Mouse (Mus musculus): ENCODE results near the gene Stx8. TPM values are rescaled to one million over a fixed set of nuclear protein-coding genes. Genes with fewer than 3 reads are reported as not detected.
A peak's percentile ranks its signal among the peaks of the same experiment; 100 is the strongest.

Gene Stx8
- polyA plus RNA-seq (2015; fragmentation: Nextera tagmentation; extraction: Ambion mirVana): 73.8 and 74.2 TPM in 2 replicates

DNA sequence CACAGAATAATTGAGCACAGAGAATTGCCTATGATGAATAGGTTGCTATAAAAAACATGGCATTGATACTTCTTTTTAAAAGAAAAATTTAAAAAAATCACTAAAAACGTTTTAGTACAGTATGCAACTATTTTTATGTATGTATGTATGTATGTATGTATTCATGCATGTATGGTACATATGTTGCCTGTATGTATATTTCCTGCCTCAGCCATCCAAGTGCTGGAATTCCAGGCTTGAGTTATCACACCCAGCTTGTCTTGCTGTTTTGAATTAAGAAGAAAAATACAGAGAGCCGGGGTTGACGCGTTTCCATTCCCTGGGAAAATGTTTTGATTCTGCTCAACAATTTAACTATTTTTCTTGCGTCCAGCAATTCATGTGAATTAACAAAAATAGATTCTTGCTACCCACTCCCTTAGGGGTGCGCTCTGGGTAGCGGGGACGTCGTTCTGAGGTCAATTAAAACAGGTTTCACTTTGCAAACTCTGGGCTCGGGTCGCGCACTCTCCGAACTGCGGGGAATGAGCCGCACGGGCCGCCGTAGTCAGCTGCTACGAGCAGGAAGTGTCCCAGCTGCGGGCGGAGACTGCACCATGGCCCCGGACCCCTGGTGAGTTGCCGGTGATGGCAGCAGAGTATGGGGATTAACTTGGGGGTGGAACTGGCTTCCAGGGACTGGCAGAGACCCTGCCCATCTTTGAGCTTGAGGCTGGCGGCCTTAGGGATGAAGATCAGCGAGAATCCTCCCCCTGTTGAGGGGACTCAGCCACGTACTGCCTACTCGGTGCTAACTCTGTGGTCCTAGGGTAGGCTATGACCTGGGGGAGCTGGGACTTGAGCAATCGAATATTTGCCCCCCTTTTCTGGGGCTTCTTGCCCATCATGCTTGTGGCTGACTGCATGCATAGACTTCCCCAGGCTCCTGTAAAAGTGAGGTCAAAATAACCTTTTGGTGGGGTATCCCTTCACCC, at the start of gene Stx8:
Gene Stx8 (plus strand): TSS at position 289 of the 974 bp plus-strand sequence.
- ATAC-seq (ENCODE audit: low read depth): peak; percentile 83
- H3K4me3 ChIP-seq: peak within 1 kb of the TSS; percentile 81
- H3K9ac ChIP-seq: peak within 1 kb of the TSS; percentile 90
- no peaks in the 10 kb centered on the region for H3K9me3 ChIP-seq
- peaks cover 12% of the 10 kb centered on the region for H3K36me3 ChIP-seq
- H3K4me2 ChIP-seq: peak within 1 kb of the TSS; percentile 96
- WGBS: under 1% methylated on average over 28 of the region's 28 CpGs
- H3K4me1 ChIP-seq (replicated peaks): peaks cover 22% of the 10 kb centered on the region
- peak within 1 kb of the TSS; percentile 47; the same call in 1 of the 2 replicates for H3K27ac ChIP-seq (replicated peaks)
- H3K27me3 ChIP-seq: no peaks in the 10 kb centered on the region

GRCm38 (mm10) chr11:67917126-67917525, 48.9 kb upstream of the Stx8 start:
- 85% methylated on average over 3 of the region's 3 CpGs for WGBS
- Histone ChIP-seq H3K27ac (replicated peaks) (no peak overlapping the region), H3K27me3 (peaks cover 33% of the 10 kb centered on the region), H3K4me2 (no peak overlapping the region), H3K4me1 (replicated peaks) (peaks cover 9% of the 10 kb centered on the region), H3K9me3 (no peaks in the 10 kb centered on the region), H3K36me3 (no peaks in the 10 kb centered on the region), H3K9ac (no peak overlapping the region), H3K4me3 (no peak overlapping the region)
- ATAC-seq (ENCODE audit: low read depth): no peak

DNA sequence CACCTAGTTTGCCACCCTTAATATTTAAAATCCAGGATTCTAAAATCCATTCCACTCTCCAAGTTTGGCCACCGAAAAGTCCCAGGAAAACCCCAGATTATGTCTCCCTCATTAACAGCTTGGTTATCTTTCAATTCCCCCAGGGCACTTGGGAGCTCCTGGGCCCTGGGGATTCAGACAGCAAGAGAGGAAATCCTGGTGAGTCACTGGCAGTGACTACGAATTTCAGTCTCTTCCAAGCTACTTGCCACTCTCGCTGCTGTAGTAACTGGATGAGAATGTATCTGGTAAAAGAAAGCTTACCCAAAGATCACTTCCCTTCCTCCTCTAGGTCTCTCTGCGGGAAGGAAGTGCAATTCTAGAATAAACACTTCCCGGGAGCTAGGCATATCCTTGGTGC, 46.4 kb upstream of the Stx8 start:
- no peak overlapping the region for H3K9ac ChIP-seq
- no peak for ATAC-seq (ENCODE audit: low read depth)
- no peak overlapping the region for H3K4me3 ChIP-seq

DNA sequence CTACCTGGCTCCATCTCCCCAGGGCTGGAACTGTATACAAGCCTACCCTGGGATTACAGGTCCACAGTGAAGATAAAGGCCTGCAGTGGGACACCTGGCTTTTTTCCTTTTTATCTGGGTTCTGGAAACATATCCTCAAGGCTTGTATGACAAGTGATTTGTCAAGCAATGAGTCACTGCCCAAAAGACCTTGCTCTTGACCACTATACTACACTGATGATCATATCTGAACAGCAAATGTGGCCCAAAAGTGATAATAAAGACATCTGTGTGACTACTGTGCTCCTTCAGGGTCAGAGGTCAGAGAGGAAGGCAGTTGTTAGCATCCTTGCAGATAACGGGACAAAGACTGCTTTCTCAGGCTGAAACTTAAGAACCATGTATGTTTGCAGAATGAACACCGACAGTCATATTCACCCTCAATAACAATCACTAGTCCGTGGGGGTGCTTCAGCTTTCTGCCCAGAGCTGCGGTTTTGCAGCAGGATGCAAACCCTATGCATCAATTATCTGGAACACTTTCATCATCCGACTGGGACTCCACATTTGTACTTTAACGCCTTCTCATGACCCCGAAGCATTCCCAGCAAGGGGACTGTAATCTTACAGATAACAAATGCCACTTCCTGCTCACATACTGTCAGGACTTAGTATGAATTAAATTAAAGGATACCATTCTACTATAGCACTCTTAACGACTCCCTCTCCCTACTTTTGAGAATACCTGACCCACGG, 45.6 kb upstream of the Stx8 start:
- no peak overlapping the region for H3K4me3 ChIP-seq
- no peaks in the 10 kb centered on the region for H3K9me3 ChIP-seq
- no peak overlapping the region for H3K9ac ChIP-seq
- ATAC-seq (ENCODE audit: low read depth): no peak
- H3K4me1 ChIP-seq (replicated peaks): peaks cover 18% of the 10 kb centered on the region
- H3K4me2 ChIP-seq: peak overlapping the region; percentile 100; the same call in 1 of the 2 replicates
- H3K27me3 ChIP-seq: peaks cover 33% of the 10 kb centered on the region
- H3K27ac ChIP-seq (replicated peaks): no peak overlapping the region
- no peaks in the 10 kb centered on the region for H3K36me3 ChIP-seq
- 57% methylated on average over 9 of the region's 9 CpGs for WGBS

More for the DNA sequence above, 46.4 kb upstream of the Stx8 start:
- Histone ChIP-seq H3K4me2 (no peak overlapping the region), H3K27me3 (peaks cover 33% of the 10 kb centered on the region), H3K9me3 (no peaks in the 10 kb centered on the region), H3K36me3 (no peaks in the 10 kb centered on the region), H3K4me1 (replicated peaks) (peaks cover 18% of the 10 kb centered on the region), H3K27ac (replicated peaks) (no peak overlapping the region)
- 80% methylated on average over 5 of the region's 5 CpGs for WGBS

DNA sequence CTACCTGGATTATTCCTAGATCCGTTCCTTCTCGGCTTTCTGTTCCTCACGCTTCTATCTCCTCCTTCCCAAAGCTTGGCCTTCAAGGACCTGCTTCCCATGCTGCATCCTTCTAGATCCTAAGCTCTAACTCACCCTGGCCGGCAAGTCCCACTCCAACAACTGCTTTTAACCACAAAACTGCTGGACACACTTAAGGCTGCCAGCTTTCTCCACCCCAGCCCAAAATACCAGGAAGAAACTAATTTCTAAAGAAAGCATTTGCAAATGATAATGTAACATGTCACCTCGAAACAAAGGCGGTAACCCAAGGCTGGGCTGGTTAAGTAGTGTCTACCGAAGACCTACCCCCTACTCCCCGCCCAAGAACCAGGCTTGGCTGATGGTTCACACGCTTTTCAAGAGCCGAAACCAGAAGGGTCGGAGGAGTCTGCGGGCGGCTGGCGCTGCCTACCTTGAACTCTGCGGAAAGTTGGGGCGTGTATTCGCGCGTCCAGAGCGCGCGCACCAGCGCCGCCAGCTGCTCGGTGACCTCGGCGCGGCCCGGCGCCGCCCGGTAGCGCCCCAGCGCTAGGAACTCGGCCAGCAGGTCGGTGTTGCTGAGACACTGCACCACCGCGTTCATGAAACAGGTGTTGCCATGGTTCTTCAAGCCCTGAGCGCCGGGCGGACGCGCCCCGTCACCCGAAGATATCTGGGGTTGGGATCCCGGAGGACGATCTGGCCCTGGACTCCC, 44.7 kb upstream of the Stx8 start:
- 2% methylated on average over 47 of the region's 47 CpGs for WGBS
- peak overlapping the region; percentile 100 for H3K4me2 ChIP-seq
- peaks cover 33% of the 10 kb centered on the region for H3K27me3 ChIP-seq
- peaks cover 18% of the 10 kb centered on the region for H3K4me1 ChIP-seq (replicated peaks)
- peak overlapping the region; percentile 70 for H3K4me3 ChIP-seq
- no peaks in the 10 kb centered on the region for H3K9me3 ChIP-seq
- no peaks in the 10 kb centered on the region for H3K36me3 ChIP-seq
- no peak overlapping the region for H3K27ac ChIP-seq (replicated peaks)
- H3K9ac ChIP-seq: peak overlapping the region; percentile 68
- ATAC-seq (ENCODE audit: low read depth): peak; percentile 44

- WGBS: 1% methylated on average over 52 of the region's 80 CpGs
- peak within 1 kb of the TSS; percentile 100 for H3K4me2 ChIP-seq
- H3K9ac ChIP-seq: peak within 1 kb of the TSS; percentile 68
- H3K4me3 ChIP-seq: peak within 1 kb of the TSS; percentile 70
- peak; percentile 66 for ATAC-seq (ENCODE audit: low read depth)
- H3K36me3 ChIP-seq: no peaks in the 10 kb centered on the region
- H3K27ac ChIP-seq (replicated peaks): no peak within 1 kb of the TSS
- H3K9me3 ChIP-seq: no peaks in the 10 kb centered on the region
- peaks cover 33% of the 10 kb centered on the region for H3K27me3 ChIP-seq
- H3K4me1 ChIP-seq (replicated peaks): peaks cover 18% of the 10 kb centered on the region
These were observed 43.9 kb upstream of the Stx8 start, which contains the start of gene Usp43 for GRCm38 (mm10) chr11:67921827-67922754. Usp43 (minus strand) TSS chr11:67922153.

DNA sequence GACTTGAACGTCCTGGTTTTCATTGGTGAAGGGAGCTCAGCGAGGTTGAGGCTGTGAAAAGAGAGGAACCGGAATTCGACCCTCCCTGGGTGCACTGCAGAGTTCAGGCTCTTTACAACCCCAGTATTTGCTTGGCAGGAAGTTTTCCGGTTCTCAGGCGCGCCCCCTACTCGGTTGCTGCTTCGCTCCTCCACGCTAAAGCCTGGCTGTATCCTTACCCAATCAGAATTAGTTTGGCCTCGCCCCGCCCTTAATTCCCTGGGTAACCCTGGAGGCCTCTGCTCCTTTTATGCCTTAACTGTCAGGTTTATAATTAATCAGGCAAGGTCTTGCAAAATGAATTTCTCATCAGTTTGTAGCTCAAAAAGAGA, 43.3 kb upstream of the Stx8 start:
- Histone ChIP-seq H3K4me2 (peak overlapping the region; percentile 100), H3K27ac (replicated peaks) (no peak overlapping the region), H3K9me3 (no peaks in the 10 kb centered on the region), H3K27me3 (peaks cover 33% of the 10 kb centered on the region), H3K4me3 (peak overlapping the region; percentile 70), H3K9ac (no peak overlapping the region), H3K4me1 (replicated peaks) (peaks cover 18% of the 10 kb centered on the region), H3K36me3 (no peaks in the 10 kb centered on the region)
- peak; percentile 77 for ATAC-seq (ENCODE audit: low read depth)
- under 1% methylated on average over 12 of the region's 12 CpGs for WGBS

DNA sequence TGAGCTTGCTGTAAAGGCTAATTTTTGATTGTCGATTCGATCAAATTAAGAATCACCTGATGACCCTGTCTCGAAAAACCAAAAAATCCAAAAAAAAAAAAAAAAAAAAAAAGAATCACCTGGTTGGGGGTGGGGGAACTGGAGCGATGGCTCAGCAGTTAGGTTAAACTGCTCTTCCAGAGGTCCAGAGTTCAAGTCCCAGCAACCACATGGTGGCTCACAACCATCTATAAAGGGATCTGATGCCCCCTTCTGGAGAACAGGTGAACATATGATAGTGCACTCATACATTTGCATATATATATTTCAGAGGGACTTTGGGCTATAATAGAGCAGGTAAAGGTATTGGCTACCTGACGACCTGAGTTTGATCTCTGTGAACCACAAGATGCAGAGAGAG, 42.3 kb upstream of the Stx8 start:
- Histone ChIP-seq H3K9ac (no peak overlapping the region), H3K4me3 (no peak overlapping the region), H3K27ac (replicated peaks) (no peak overlapping the region), H3K4me2 (no peak overlapping the region), H3K36me3 (no peaks in the 10 kb centered on the region), H3K4me1 (replicated peaks) (peaks cover 18% of the 10 kb centered on the region), H3K27me3 (peaks cover 33% of the 10 kb centered on the region), H3K9me3 (no peaks in the 10 kb centered on the region)
- WGBS: 92% methylated on average over 5 of the region's 5 CpGs
- no peak for ATAC-seq (ENCODE audit: low read depth)

- WGBS: 93% methylated on average over 13 of the region's 13 CpGs
- no peak overlapping the region for H3K4me2 ChIP-seq
- H3K27me3 ChIP-seq: peaks cover 22% of the 10 kb centered on the region
- no peak overlapping the region for H3K27ac ChIP-seq (replicated peaks)
- no peak for ATAC-seq (ENCODE audit: low read depth)
- no peak overlapping the region for H3K4me3 ChIP-seq
- no peaks in the 10 kb centered on the region for H3K36me3 ChIP-seq
- H3K4me1 ChIP-seq (replicated peaks): peaks cover 18% of the 10 kb centered on the region
- no peaks in the 10 kb centered on the region for H3K9me3 ChIP-seq
- H3K9ac ChIP-seq: no peak overlapping the region
These were observed 41.0 kb upstream of the Stx8 start for GRCm38 (mm10) chr11:67925000-67925399.

- Histone ChIP-seq H3K4me3 (no peak overlapping the region), H3K27ac (replicated peaks) (no peak overlapping the region), H3K9ac (no peak overlapping the region), H3K36me3 (no peaks in the 10 kb centered on the region), H3K9me3 (no peaks in the 10 kb centered on the region), H3K27me3 (peaks cover 7% of the 10 kb centered on the region), H3K4me1 (replicated peaks) (peaks cover 14% of the 10 kb centered on the region), H3K4me2 (no peak overlapping the region)
- no peak for ATAC-seq (ENCODE audit: low read depth)
- 13% methylated on average over 15 of the region's 15 CpGs for WGBS
These were observed 39.5 kb upstream of the Stx8 start for GRCm38 (mm10) chr11:67926348-67927055.
